Mouse (Mus musculus) spleen, adult 2 months (tissue): ENCODE measurements around the gene Upk2.

Experiments used
- CTCF ChIP-seq: fragments of 200-500 bp; IDR thresholded peaks from 2 replicates; pipeline ENCODE4 v1.5.1; 2011; ENCODE audit warnings: mild to moderate bottlenecking, inconsistent platforms; ENCODE audit not compliant: insufficient read depth, insufficient read length, insufficient replicate concordance; ENCODE audit errors: extremely low read depth
- POLR2A ChIP-seq: fragments of 200-500 bp; IDR thresholded peaks from 2 replicates; pipeline ENCODE4 v1.6.1; 2011; ENCODE audit warnings: low read depth, low read length, inconsistent platforms

DNA sequence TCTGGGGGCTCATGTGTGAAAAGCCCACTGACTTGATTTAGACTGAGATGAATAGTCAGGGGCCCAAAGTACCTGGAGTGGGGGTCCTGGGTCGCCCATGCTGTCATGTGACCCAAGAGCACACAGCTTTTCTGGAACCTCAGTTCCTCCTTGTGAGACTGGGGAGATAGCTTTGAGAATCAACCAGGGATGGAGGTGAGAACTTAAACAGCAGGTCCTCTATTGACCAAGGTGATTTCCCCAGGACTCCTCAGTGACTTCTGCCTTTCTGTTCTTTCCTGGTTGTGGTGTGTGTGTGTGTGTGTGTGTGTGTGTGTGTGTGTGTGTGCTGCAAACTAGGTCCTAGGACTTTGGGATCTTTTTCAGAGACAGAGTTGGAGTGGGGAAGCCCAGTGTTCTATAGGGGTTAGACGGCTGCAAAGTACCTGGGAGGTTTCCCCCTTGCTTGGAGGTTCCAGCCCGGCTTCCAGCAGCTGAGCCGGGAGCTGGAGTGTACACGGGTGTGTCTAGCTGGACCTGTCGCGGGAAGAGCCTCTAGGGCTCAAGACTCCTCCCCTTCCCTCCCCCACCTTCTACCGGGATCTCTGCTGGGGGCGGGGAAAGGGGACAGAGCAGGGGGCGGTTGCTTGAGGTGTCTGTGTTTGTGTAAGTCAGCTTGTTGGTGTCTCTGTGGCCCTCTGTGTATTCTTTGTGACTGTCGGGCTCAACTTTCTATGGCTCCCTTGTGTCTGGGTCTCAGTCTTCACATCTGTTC is 43.0 kb upstream of the Upk2 start:
- no peak for TF ChIP-seq CTCF
- TF ChIP-seq POLR2A: no peak
